Mouse (Mus musculus) heart, postnatal 14 days (tissue): ENCODE results near the gene Csk. TPM values are rescaled to one million over a fixed set of nuclear protein-coding genes. Genes with fewer than 3 reads are reported as not detected.

Experiments
- DNase-seq, 2 experiments: peaks; one replicate each; pipeline ENCODE4 v3.0.0; 2021 to 2022
- intact Hi-C: fragments of 180-260 bp; cut with DNase I; formaldehyde crosslinking; loops from one replicate; pipeline ENCODE4 v1.15.1; 2025
- total RNA-seq, 2 experiments: library from RNA; stranded (reverse); gene quantifications; 2 replicates each; pipeline ENCODE4 v1.2.3; 2021

The Csk gene
- total RNA-seq, 2 experiments from 2014 or later, result 26.9 to 34.1 TPM

GRCm38 (mm10) chr9:57641022-57641421, 12.4 kb downstream of the Csk start:
- intact Hi-C loops, result no loop called here
- DNase-seq, result no peak

GRCm38 (mm10) chr9:57640384-57640783, 13.0 kb downstream of the Csk start:
- intact Hi-C loops, result no loop called here
- peak; percentile 59 to 69 for DNase-seq

- no peak for DNase-seq
- intact Hi-C loops, result no loop called here
Measured at GRCm38 (mm10) chr9:57639661-57640328, 13.6 kb downstream of the Csk start.

DNA sequence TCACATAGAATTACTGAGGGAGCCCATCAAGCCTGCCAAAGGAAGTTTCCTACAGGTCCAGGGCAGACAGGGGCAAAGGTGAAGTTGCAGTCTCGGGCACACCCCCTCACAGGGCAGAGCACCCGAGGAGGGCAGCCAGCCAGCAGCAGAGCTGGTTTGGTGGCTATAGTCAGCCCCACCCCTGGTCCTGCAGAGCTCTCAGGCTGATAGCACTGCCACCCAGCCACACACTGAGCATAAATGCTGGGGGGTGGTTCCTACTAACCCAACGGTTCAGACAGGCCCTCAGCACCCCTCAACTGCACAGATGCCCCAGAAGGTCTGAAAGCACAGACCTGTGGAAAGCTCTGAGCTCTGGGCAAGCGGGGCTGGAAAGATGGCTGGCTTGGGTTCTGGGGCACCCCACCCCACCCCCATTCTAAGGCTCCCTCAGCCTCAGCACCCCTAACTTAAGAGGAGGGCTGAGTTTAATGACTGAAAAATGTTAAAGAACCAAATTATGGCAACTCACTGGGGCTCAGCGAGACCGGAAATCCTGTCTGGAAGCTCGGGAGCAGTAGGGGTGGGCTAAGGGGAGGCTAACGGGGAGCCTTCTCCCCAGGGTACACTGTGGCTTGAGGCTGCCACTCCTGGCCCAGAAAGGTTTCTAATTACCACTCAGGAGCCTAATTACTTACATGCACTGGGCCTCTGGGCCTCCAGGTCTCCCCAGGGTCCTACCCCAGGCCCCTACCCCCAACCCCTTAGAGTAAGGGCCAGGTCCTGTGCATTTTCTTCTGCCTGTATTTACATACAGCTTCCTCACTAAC, 14.6 kb downstream of the Csk start:
- DNase-seq, result peak; percentile 43 to 56
- intact Hi-C loops, result no loop called here

GRCm38 (mm10) chr9:57637741-57638322, 15.6 kb downstream of the Csk start:
- intact Hi-C loops, result no loop called here
- DNase-seq, result peak; percentile 77 to 84

- intact Hi-C loops, result no loop called here
- no peak for DNase-seq
Measured at GRCm38 (mm10) chr9:57637272-57637671, 16.2 kb downstream of the Csk start.

GRCm38 (mm10) chr9:57633481-57634024, 19.9 kb downstream of the Csk start:
- no peak for DNase-seq
- intact Hi-C loops, result no loop called here

DNA sequence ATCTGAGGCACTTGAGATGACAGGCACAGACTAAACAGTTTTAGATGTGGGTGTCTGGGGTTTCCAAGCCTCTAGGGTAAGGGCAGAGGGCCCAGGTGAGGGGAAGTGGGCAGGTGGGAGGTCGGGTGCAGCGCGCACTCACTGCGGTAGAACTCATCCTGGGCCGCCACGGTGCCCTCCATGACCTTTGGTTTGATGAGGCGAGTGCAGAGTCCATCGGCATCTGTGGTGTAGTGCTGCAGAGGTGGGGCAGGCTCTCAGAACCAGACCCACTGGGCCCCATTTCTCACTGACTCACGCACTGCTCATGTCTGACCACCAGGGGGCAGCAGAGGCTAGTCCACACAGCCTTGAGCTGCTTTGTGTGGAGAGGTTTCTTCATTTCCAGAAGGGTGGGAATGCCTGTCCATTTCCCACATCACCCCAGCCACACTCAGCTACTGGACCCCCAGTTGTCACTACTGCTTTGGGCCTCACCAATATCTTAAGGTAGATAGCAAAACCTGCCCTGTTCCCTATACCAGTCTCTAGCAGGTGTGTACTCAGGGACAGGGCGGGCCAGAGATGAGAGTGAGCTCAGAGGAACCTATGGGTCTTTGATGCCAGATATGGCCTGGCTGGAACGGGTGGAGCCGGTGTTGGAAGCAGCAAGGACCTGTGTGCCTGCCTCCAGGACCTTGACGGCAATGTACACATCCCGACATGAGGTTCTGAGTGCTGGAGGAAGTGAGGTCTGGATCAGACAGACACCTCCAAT, 24.1 kb downstream of the Csk start:
- intact Hi-C loops, result loop anchor here (1.0 to 5.0 kb wide), 3 partner anchors 16 to 87 kb away; no protein-coding TSS in a partner anchor

GRCm38 (mm10) chr9:57628717-57629116, 24.7 kb downstream of the Csk start:
- DNase-seq, result no peak
- intact Hi-C loops, result loop anchor here (1.0 to 5.0 kb wide), 3 partner anchors 17 to 86 kb away; no protein-coding TSS in a partner anchor

More for the DNA sequence above, 24.1 kb downstream of the Csk start:
- DNase-seq, result peak; percentile 85 to 91

DNA sequence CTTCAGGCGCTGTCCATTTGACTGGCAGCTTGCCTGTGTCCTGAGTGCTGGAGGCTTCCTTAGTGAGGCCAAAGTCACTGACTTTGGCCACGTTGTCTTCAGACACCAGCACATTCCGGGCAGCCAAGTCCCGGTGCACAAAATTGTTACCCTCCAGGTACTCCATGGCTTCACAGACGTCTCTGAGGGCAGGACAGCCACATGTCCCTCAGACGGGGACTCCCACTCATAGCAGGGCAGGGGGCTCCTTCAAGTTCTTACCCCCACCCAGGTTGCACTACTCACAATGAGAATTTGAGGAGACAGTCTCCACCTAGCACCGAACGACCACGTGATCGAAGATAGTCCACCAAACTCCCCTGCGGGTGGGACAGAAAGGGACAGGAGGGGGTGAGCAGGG, 25.5 kb downstream of the Csk start:
- no peak for DNase-seq

DNA sequence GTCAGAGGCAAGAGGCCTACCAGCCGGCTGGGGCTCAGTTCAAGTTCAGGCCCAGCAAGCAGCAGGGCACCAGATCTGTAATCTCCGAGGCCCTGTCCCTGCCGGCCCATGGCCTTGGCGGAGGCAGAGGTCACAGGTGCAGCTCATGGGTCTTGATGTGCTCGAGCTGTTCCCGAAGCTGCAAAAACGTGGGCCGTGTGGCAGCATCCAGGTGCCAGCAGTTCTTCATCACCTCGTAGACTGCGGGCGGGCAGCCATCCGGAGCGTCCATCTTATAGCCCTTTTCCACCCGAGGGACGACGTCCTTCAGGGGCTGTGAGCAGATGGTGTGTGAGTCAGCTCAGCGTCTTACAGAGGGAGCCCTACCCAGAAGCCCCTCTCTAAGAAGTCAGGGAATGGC, 26.2 kb downstream of the Csk start:
- no peak for DNase-seq
- intact Hi-C loops, result loop anchor here (5.0 kb wide), 1 partner anchor 85 kb away; no protein-coding TSS in a partner anchor

More for the DNA sequence above, 25.5 kb downstream of the Csk start:
- intact Hi-C loops, result loop anchor here (5.0 kb wide), 1 partner anchor 86 kb away; no protein-coding TSS in a partner anchor

- DNase-seq, result no peak
- intact Hi-C loops, result loop anchor here (5.0 kb wide), 1 partner anchor 84 kb away; no protein-coding TSS in a partner anchor
Measured at GRCm38 (mm10) chr9:57625674-57626500, 27.5 kb downstream of the Csk start.

GRCm38 (mm10) chr9:57624295-57624694, 29.1 kb downstream of the Csk start:
- intact Hi-C loops, result no loop called here
- no peak for DNase-seq

DNA sequence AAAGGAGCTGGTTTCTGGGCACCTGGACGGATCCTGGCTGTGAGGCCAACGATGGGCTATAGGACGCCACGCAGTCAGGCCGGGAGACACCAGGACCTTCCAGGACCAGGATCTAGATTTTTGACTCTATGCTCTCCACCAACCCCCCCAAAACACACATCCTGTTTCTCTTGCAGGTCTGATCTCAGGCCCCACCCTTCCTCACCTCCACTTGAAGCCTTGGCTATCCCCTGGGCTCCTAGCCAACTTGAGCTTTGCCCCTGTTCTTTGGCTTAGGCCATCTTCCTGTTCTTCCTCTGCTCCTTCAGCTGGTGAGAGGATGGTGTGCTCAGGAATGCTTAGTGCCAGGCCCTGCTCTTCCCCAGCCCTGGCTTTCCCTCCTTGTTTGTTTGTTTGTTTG, 32.8 kb downstream of the Csk start, which contains the start of gene Lman1l:
Lman1l (minus strand) TSS at position 101 of the 400 bp plus-strand sequence.
- DNase-seq, result no peak
- intact Hi-C loops, result no loop called here

GRCm38 (mm10) chr9:57618854-57619253, 34.6 kb downstream of the Csk start:
- intact Hi-C loops, result no loop called here
- DNase-seq, result no peak

- intact Hi-C loops, result no loop called here
- DNase-seq, result no peak
Measured at GRCm38 (mm10) chr9:57617556-57618169, 35.8 kb downstream of the Csk start.

DNA sequence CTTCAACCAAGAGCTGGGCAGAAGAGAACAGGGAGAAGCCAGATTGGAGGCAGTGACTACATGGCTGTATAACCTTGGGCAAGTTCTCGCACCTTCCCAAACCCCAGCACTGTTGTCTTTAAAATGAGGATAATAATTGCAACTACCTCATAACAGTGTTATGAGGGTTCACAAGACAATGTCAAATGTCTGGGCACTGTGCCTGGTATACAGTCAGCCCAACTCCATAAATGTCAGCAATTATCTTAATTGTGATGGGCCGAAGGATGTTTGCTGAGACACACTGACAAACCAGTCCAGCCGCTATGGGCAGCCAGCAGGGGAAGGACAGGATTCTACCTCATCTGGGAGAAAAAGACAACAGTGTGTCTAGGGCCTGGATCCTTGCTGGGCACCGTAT, 38.6 kb downstream of the Csk start:
- DNase-seq, result no peak
- intact Hi-C loops, result no loop called here

DNA sequence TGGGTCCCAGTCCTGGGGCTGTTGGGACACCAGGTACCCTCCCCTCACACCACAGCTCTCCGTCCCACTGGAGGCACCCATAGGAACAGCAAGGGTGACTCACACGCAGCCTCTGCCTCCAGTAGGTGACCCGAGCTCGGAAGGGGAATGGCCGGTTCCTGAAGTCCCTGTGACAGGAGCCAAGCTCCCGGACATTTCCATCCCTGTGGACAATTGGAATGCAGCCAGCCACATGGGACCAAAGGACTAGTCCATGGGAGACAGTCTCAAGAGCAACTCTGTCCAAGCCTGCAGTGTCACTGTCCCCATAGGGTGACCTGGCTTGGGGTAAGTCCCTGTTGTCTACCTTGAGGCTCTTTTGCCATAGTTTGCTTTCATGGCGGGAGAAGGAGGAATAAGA, 39.5 kb downstream of the Csk start:
- DNase-seq, result no peak
- intact Hi-C loops, result no loop called here

GRCm38 (mm10) chr9:57612587-57612986, 40.8 kb downstream of the Csk start:
- DNase-seq, result no peak
- intact Hi-C loops, result no loop called here
